Mouse (Mus musculus) cortical plate, adult 2 months (tissue): ENCODE measurements at regions not wholly inside any gene's neighbourhood (a gene's known extent, or its start where the extent isn't known, plus 50 kb on each side); places are given as distances from the start of the nearest gene placed in this dataset.

Experiments
- H3K27ac ChIP-seq: fragments of 200-500 bp; 2 replicates; pipeline ENCODE4 v1.5.1; 2012; ENCODE audit warnings: low read length, control low read depth, inconsistent platforms; ENCODE audit not compliant: insufficient read depth
- H3K4me1 ChIP-seq: fragments of 200-500 bp; 2 replicates; pipeline ENCODE4 v1.6.1; 2011; ENCODE audit warnings: low read length; ENCODE audit not compliant: control insufficient read depth, insufficient read depth
- H3K4me3 ChIP-seq: fragments of 200-500 bp; 2 replicates; pipeline ENCODE4 v1.5.1; 2011; ENCODE audit warnings: mild to moderate bottlenecking, low read length, control low read depth; ENCODE audit not compliant: insufficient read depth
- CTCF ChIP-seq: fragments of 200-500 bp; IDR thresholded peaks from 2 replicates; pipeline ENCODE4 v1.5.1; 2011; ENCODE audit warnings: mild to moderate bottlenecking, control low read depth, low read length; ENCODE audit not compliant: insufficient read depth; ENCODE audit errors: extremely low read depth
- POLR2A ChIP-seq: fragments of 200-500 bp; IDR thresholded peaks from 2 replicates; pipeline ENCODE4 v1.6.1; 2011; ENCODE audit warnings: mild to moderate bottlenecking, low read length, control low read depth; ENCODE audit not compliant: insufficient read depth; ENCODE audit errors: extremely low read depth

- Histone ChIP-seq H3K4me3 (no peak overlapping the region), H3K4me1 (no peaks in the 10 kb centered on the region), H3K27ac (no peak overlapping the region)
- TF ChIP-seq CTCF (0 out of 2 replicates have a peak, but pooled peaks have one; percentile 17), POLR2A (no peak)
Measured at GRCm38 (mm10) chr13:90823877-90824276, 81.3 kb downstream of the Atp6ap1l start.

GRCm38 (mm10) chr13:90821898-90822297 is 83.3 kb downstream of the Atp6ap1l start:
- Histone ChIP-seq H3K4me1 (no peaks in the 10 kb centered on the region), H3K4me3 (no peak overlapping the region), H3K27ac (no peak overlapping the region)
- TF ChIP-seq CTCF = no peak

GRCm38 (mm10) chr13:90820453-90820852 is 84.7 kb downstream of the Atp6ap1l start:
- H3K4me3 ChIP-seq = no peak overlapping the region
- TF ChIP-seq POLR2A = no peak
- no peak for TF ChIP-seq CTCF
- H3K27ac ChIP-seq = no peak overlapping the region
- no peaks in the 10 kb centered on the region for H3K4me1 ChIP-seq

- no peak for TF ChIP-seq CTCF
- no peak for TF ChIP-seq POLR2A
- H3K4me3 ChIP-seq = no peak overlapping the region
- H3K27ac ChIP-seq = no peak overlapping the region
- no peaks in the 10 kb centered on the region for H3K4me1 ChIP-seq
Measured at GRCm38 (mm10) chr13:90819934-90820333, 85.2 kb downstream of the Atp6ap1l start.

GRCm38 (mm10) chr13:90814174-90814865 is 90.8 kb downstream of the Atp6ap1l start:
- Histone ChIP-seq H3K27ac (no peak overlapping the region), H3K4me3 (no peak overlapping the region), H3K4me1 (no peaks in the 10 kb centered on the region)
- no peak for TF ChIP-seq CTCF
- no peak for TF ChIP-seq POLR2A

GRCm38 (mm10) chr13:90810011-90810410 is 95.1 kb downstream of the Atp6ap1l start:
- TF ChIP-seq POLR2A = no peak
- no peak for TF ChIP-seq CTCF
- H3K4me1 ChIP-seq = no peaks in the 10 kb centered on the region
- no peak overlapping the region for H3K27ac ChIP-seq
- no peak overlapping the region for H3K4me3 ChIP-seq

GRCm38 (mm10) chr13:90799641-90800040 is 105.5 kb downstream of the Atp6ap1l start:
- H3K27ac ChIP-seq = no peak overlapping the region
- TF ChIP-seq CTCF = no peak
- no peak for TF ChIP-seq POLR2A
- no peaks in the 10 kb centered on the region for H3K4me1 ChIP-seq
- H3K4me3 ChIP-seq = no peak overlapping the region

- TF ChIP-seq CTCF (no peak), POLR2A (no peak)
- H3K4me3 ChIP-seq = no peak overlapping the region
Measured at GRCm38 (mm10) chr13:90798791-90799542, 106.2 kb downstream of the Atp6ap1l start.

GRCm38 (mm10) chr13:90798381-90798780 is 106.8 kb downstream of the Atp6ap1l start:
- H3K4me1 ChIP-seq = no peaks in the 10 kb centered on the region
- H3K27ac ChIP-seq = no peak overlapping the region
- TF ChIP-seq CTCF (no peak), POLR2A (no peak)
- H3K4me3 ChIP-seq = no peak overlapping the region

More at GRCm38 (mm10) chr13:90798791-90799542, 106.2 kb downstream of the Atp6ap1l start:
- H3K27ac ChIP-seq = no peak overlapping the region
- H3K4me1 ChIP-seq = no peaks in the 10 kb centered on the region

- no peaks in the 10 kb centered on the region for H3K4me1 ChIP-seq
- TF ChIP-seq POLR2A (no peak), CTCF (no peak)
- H3K27ac ChIP-seq = no peak overlapping the region
- no peak overlapping the region for H3K4me3 ChIP-seq
Measured at GRCm38 (mm10) chr13:90797209-90797608, 107.9 kb downstream of the Atp6ap1l start.
